Mouse (Mus musculus) bone marrow, adult 2 months (tissue): ENCODE measurements around the gene Crebzf. TPM values are rescaled to one million over a fixed set of nuclear protein-coding genes. Genes with fewer than 3 reads are reported as not detected.

ENCODE experiments used
- H3K27ac ChIP-seq: fragments of 200-500 bp; 2 replicates; pipeline ENCODE4 v1.5.1; 2012; ENCODE audit warnings: low read depth, mild to moderate bottlenecking, control low read depth, inconsistent platforms, low read length; ENCODE audit not compliant: control insufficient read depth, poor library complexity, insufficient read depth
- H3K4me1 ChIP-seq: fragments of 200-500 bp; 2 replicates; pipeline ENCODE4 v1.6.1; 2011; ENCODE audit warnings: low read length; ENCODE audit not compliant: control insufficient read depth, insufficient read depth
- H3K4me3 ChIP-seq: fragments of 200-500 bp; replicated peaks from 2 replicates; pipeline ENCODE3; 2011; ENCODE audit warnings: mild to moderate bottlenecking, low read depth, low read length, control low read depth; ENCODE audit not compliant: control insufficient read depth
- CTCF ChIP-seq: fragments of 200-500 bp; IDR thresholded peaks from 2 replicates; pipeline ENCODE4 v1.5.1; 2011; ENCODE audit warnings: low read length, control low read depth; ENCODE audit not compliant: control insufficient read depth, insufficient read depth
- POLR2A ChIP-seq: fragments of 200-500 bp; IDR thresholded peaks from 2 replicates; pipeline ENCODE4 v1.6.1; 2011; ENCODE audit warnings: low read depth, mild to moderate bottlenecking, control low read depth, low read length, borderline replicate concordance; ENCODE audit not compliant: control insufficient read depth
- WGBS: fragments of 180-500 bp; shearing (Covaris S2); methylation state at CpG from one replicate; pipeline ENCODE4 v1.1.7; 2018; 5-methylcytosine and 5-hydroxymethylcytosine counted together
- polyA plus RNA-seq: library from polyadenylated mRNA; stranded (reverse); fragments of >200 nt; gene quantifications from 2 replicates; pipeline ENCODE4 v1.2.4, GENCODE M21; 2011; ENCODE audit warnings: low replicate concordance; ENCODE audit not compliant: missing spikeins, insufficient read depth, insufficient read length

The Crebzf gene
- 36.7 and 56.8 TPM in 2 replicates for polyA plus RNA-seq

- peak; percentile 10; the same call in 1 of the 2 replicates for TF ChIP-seq CTCF
- peak; percentile 85; the same call in 1 of the 2 replicates for TF ChIP-seq POLR2A
- under 1% methylated on average over 54 of the region's 54 CpGs for WGBS
- Histone ChIP-seq H3K4me3 (peak within 1 kb of the TSS; percentile 95), H3K4me1 (no peaks in the 10 kb centered on the region; the same call in 1 of the 2 replicates), H3K27ac (peak within 1 kb of the TSS; percentile 95)
Measured at GRCm38 (mm10) chr7:90442518-90443080, at the start of gene Crebzf. Gene Crebzf, plus strand, starts transcription at chr7:90442729.

DNA sequence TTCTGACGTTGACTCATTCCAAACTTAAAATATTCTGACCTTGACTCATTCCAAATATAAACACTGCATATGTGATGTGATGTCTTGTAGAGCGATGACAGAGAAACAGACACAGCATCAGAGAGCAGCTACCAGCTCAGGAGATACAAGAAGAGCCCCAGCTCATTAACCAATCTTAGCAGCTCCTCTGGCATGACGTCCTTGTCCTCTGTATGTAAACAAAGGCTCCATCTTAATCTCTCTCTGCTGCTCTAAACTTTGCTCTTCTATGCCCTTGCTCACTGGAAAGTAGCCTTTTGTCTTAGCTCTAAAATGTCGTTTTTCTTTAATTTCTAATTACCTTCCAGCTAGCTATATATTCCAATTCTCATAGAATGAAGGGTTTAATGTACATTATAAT is 47.5 kb upstream of the Crebzf start:
- TF ChIP-seq POLR2A (no peak), CTCF (no peak)
- H3K4me1 ChIP-seq: no peaks in the 10 kb centered on the region
- 72% methylated on average over 4 of the region's 4 CpGs for WGBS
- no peak overlapping the region for H3K27ac ChIP-seq
- no peak overlapping the region for H3K4me3 ChIP-seq

DNA sequence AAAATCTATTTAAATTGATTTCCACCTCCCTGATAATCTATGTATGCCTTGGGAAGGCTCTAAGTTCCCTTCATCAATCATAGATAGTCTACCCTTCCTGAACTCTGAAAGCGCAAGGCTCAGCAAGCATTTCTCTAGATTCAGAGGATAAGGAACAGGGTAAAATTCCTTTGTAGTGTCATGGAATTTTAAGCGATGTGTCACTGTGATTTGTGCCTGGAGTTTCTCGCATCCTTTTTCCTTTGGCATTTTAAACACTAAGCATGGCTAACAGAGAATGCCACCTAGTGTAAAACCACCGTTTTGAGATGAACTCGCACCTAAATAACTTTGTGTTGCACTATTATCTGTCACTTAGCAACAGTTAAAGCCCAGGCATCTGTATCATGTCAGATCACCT is 46.6 kb upstream of the Crebzf start:
- WGBS: 73% methylated on average over 5 of the region's 5 CpGs
- Histone ChIP-seq H3K4me1 (no peaks in the 10 kb centered on the region), H3K27ac (no peak overlapping the region), H3K4me3 (no peak overlapping the region)
- TF ChIP-seq POLR2A (no peak), CTCF (no peak)

DNA sequence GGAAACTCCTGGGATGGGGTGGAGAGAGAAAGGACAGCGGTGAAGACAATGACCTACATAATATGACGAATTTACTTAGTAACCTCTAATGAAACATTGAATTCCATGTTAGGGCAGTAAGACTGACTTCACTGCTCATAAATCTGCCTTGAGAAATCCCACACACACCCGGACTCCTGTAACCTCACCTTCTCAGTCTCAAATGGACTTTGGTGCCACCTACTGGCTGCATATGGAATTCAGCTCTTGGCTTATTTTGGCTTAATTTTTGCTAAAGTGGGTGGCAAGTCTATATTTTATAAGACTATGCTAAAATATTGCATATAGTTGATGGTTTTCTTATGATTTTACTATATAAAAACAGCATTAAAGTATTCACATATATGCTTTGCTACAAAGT is 32.6 kb upstream of the Crebzf start:
- H3K27ac ChIP-seq: no peak overlapping the region
- no peak for TF ChIP-seq POLR2A
- TF ChIP-seq CTCF: peak; percentile 44; the same call in 1 of the 2 replicates
- H3K4me3 ChIP-seq: no peak overlapping the region
- no peaks in the 10 kb centered on the region for H3K4me1 ChIP-seq
- 43% methylated on average over 3 of the region's 3 CpGs for WGBS

DNA sequence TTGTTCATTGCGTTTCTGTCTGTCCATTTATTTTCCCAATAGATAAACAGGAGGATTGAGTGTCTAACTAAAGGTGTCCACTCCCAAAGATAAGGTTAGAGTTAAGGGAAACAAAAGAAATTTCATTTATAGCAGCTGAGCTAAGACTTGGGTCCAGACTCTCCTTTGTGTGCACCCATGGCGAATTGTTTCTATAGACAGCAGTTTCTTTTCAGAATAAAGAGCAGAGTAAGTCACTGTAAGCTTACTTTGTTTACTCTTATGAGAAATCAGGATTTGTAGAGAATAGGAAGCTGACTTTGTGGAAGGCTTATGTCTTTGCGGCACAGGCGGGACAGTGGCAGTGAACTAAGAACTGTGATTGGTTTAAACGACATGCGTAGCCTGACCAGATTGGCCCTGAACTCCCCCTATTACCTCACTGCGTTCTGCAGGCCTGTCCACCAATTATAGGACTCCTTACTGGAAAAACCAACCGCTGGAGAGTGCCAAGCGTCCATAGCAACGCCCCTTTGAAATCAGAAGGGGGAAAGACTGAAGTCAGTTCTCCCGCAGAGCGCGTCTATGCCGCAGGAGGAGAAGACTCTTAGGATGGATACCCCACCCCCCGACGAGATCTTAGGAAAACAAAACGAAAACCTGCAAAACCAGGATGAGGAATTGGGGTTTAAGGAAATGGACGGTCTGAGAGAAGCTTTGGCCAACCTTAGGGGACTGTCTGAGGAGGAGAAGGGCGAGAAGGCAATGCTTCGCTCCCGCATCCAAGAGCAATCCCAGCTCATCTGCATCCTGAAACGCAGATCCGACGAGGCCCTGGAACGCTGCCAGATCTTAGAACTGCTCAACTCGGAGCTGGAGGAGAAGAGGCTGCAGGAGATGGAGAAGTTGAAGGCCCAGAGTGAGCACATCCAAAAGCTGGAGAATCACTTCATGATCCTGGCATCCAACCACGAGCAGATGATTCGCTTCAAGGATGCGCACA is 16.2 kb upstream of the Crebzf start, which contains the start of gene Ccdc89:
Gene Ccdc89, plus strand, starts transcription at position 558 of the 982 bp plus-strand sequence.
- H3K4me1 ChIP-seq: no peaks in the 10 kb centered on the region
- H3K4me3 ChIP-seq: no peak within 1 kb of the TSS
- WGBS: 24% methylated on average over 29 of the region's 29 CpGs
- H3K27ac ChIP-seq: no peak within 1 kb of the TSS
- no peak for TF ChIP-seq CTCF
- TF ChIP-seq POLR2A: no peak

DNA sequence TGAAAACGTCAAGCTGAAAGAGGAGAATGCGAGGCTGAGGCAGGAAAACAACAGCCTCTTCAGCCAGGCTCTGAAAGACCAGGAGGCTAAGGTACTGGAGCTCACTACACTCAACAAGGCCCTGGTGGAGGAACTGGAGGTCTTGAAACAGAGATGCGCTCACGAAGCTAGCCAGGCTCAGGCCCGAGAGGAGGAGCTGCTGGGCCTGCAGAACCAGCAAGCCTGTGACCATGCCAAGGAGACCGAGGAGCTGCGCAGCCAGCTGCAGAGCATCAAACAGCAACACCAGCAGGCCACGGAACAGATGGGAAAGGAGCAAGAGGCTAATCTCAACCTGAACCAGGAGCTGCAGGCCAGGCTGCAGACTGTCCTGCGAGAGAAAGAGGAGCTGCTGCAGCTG is 15.5 kb upstream of the Crebzf start:
- Histone ChIP-seq H3K4me3 (no peak overlapping the region), H3K27ac (no peak overlapping the region), H3K4me1 (no peaks in the 10 kb centered on the region)
- no peak for TF ChIP-seq POLR2A
- no peak for TF ChIP-seq CTCF
- WGBS: 74% methylated on average over 9 of the region's 9 CpGs

GRCm38 (mm10) chr7:90432221-90432620 is 10.3 kb upstream of the Crebzf start:
- Histone ChIP-seq H3K27ac (no peak overlapping the region), H3K4me1 (no peaks in the 10 kb centered on the region), H3K4me3 (no peak overlapping the region)
- no peak for TF ChIP-seq CTCF
- TF ChIP-seq POLR2A: no peak

DNA sequence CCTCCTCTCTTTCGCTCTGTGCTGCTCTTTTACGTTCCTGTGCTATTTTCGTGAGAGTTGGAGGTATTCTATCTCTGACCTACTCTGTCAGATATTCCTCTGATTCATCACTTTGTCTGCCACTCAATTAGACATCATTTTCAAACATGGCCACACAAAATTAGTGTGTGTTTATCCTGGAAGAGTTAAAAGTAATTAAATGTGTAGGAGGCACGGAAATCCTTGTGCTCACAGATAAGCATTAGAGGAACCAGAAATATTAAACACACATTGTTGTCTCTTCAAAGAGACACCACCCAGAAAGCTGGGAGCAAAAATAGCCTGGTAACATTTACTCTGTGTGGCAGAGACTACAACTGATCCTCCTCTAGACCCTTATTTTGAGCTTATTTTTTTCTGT is 2.5 kb upstream of the Crebzf start:
- Histone ChIP-seq H3K4me3 (no peak overlapping the region), H3K27ac (no peak overlapping the region), H3K4me1 (no peaks in the 10 kb centered on the region; the same call in 1 of the 2 replicates)
- TF ChIP-seq POLR2A: no peak
- TF ChIP-seq CTCF: no peak
- 89% methylated on average over 4 of the region's 4 CpGs for WGBS
